Mouse (Mus musculus) intestine, postnatal 0 days (tissue): ENCODE data around the gene Ngdn. TPM values are rescaled to one million over a fixed set of nuclear protein-coding genes. Genes with fewer than 3 reads are reported as not detected.

ENCODE experiments used
- ATAC-seq: fragments of 200-750 bp; cut with Nextera tagmentation; 2 replicates; pipeline ENCODE4 v1.8.0; 2017; ENCODE audit warnings: mild to moderate bottlenecking, moderate TSS enrichment, moderate library complexity
- H3K27ac ChIP-seq: fragments of 300-500 bp; sonication (generic); 2 replicates; pipeline ENCODE4 v1.5.1; 2014; ENCODE audit warnings: mild to moderate bottlenecking, low read depth, low read length, moderate library complexity
- H3K27me3 ChIP-seq: fragments of 300-500 bp; sonication (generic); replicated peaks from 2 replicates; pipeline ENCODE4 v1.6.1; 2014; ENCODE audit warnings: low read length, mixed read lengths; ENCODE audit not compliant: control insufficient read depth, insufficient read depth
- H3K36me3 ChIP-seq: fragments of 300-500 bp; sonication (generic); 2 replicates; pipeline ENCODE4 v1.6.1; 2014; ENCODE audit warnings: mild to moderate bottlenecking, moderate library complexity; ENCODE audit not compliant: control insufficient read depth, insufficient read depth
- H3K4me1 ChIP-seq: fragments of 300-500 bp; sonication (generic); replicated peaks from 2 replicates; pipeline ENCODE4 v1.6.1; 2014; ENCODE audit warnings: antibody characterized with exemption, low read length, mixed read lengths; ENCODE audit not compliant: control insufficient read depth, insufficient read depth
- H3K4me2 ChIP-seq: fragments of 300-500 bp; sonication (generic); replicated peaks from 2 replicates; pipeline ENCODE4 v1.6.1; 2014; ENCODE audit warnings: low read depth, mild to moderate bottlenecking, moderate library complexity
- H3K4me3 ChIP-seq: fragments of 300-500 bp; sonication (generic); 2 replicates; pipeline ENCODE4 v1.5.1; 2014; ENCODE audit warnings: low read depth, low read length
- H3K9ac ChIP-seq: fragments of 300-500 bp; sonication (generic); 2 replicates; pipeline ENCODE4 v1.6.1; 2014; ENCODE audit warnings: mild to moderate bottlenecking, low read depth, low read length
- H3K9me3 ChIP-seq: fragments of 300-500 bp; sonication (generic); 2 replicates; pipeline ENCODE4 v1.6.1; 2016; ENCODE audit warnings: mixed run types; ENCODE audit not compliant: control insufficient read depth
- CTCF ChIP-seq: sonication (generic); IDR thresholded peaks from 2 replicates; pipeline ENCODE4 v1.5.1; 2016; ENCODE audit warnings: low read depth, mild to moderate bottlenecking, control low read depth, antibody characterized with exemption, moderate library complexity
- WGBS: fragments of 180-500 bp; shearing (Covaris S2); extraction: QIAGEN DNeasy Blood & Tissue Kit; methylation state at CpG from one replicate; pipeline ENCODE4 v1.1.7; 2014; 5-methylcytosine and 5-hydroxymethylcytosine counted together
- polyA plus RNA-seq: library from polyadenylated mRNA; unstranded; fragments of >200 nt; fragmentation: Nextera tagmentation; extraction: Ambion mirVana; gene quantifications from 2 replicates; pipeline ENCODE4 v1.2.1, GENCODE M21; 2015

Ngdn gene
- polyA plus RNA-seq, 1 experiment from 2014 or later: 69.4 TPM

DNA sequence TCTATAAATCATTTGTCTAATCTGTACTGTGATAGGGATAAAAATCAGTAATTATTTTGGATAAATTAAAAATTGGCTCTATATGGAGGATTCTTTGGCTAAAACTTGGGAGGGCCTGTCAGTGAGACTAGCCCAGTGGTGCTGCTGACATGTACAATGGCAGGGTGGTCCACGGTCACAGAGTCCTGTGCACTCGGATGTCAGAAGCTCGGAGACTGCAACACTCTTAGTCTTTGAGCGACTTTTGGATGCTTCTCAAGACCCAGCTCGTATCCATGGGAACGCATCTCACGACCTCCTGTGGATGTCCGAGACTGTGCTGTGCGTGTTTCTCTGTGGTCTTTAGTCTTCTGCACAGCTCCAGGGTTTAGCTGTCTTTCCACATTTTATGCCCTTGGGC is 5.1 kb downstream of the Ngdn start:
- 91% methylated on average over 9 of the region's 9 CpGs for WGBS
- H3K4me1 ChIP-seq: no peaks in the 10 kb centered on the region
- H3K27me3 ChIP-seq: no peaks in the 10 kb centered on the region
- no peak for TF ChIP-seq CTCF
- no peaks in the 10 kb centered on the region for H3K9me3 ChIP-seq
- no peak overlapping the region for H3K4me2 ChIP-seq
- peaks cover 57% of the 10 kb centered on the region for H3K36me3 ChIP-seq
- no peak for ATAC-seq
- H3K9ac ChIP-seq: no peak overlapping the region
- no peak overlapping the region for H3K4me3 ChIP-seq
- no peak overlapping the region for H3K27ac ChIP-seq

GRCm38 (mm10) chr14:55023011-55023410 is 7.8 kb downstream of the Ngdn start:
- no peak for ATAC-seq
- H3K9ac ChIP-seq: no peak overlapping the region
- no peaks in the 10 kb centered on the region for H3K9me3 ChIP-seq
- no peak overlapping the region for H3K4me2 ChIP-seq
- no peaks in the 10 kb centered on the region for H3K27me3 ChIP-seq
- no peak overlapping the region for H3K4me3 ChIP-seq
- TF ChIP-seq CTCF: no peak
- H3K27ac ChIP-seq: no peak overlapping the region; the same call in 1 of the 2 replicates
- 91% methylated on average over 15 of the region's 15 CpGs for WGBS
- peaks cover 55% of the 10 kb centered on the region for H3K36me3 ChIP-seq
- no peaks in the 10 kb centered on the region for H3K4me1 ChIP-seq

DNA sequence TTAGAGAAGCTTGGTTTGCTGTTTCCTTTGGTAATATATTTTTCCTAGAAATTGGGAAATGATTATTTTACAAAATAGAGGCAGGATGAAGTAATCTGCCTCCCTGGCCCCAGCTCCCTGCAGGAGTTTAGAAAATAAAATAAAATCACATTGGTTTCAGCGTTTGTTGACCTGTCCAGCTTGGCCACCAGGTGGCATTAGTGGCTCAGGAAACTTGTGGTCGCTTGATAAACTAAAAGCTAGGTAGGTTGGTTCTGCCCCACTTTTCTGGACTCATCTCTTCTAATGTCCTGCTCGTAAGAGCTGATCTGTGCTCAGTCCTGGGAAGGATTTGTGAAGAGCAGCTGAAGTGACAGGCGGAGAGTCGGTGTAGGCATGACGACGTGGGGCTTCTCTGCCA is 9.0 kb downstream of the Ngdn start:
- TF ChIP-seq CTCF: peak; percentile 82
- WGBS: 65% methylated on average over 7 of the region's 7 CpGs
- ATAC-seq: no peak; the same call in 1 of the 2 replicates

DNA sequence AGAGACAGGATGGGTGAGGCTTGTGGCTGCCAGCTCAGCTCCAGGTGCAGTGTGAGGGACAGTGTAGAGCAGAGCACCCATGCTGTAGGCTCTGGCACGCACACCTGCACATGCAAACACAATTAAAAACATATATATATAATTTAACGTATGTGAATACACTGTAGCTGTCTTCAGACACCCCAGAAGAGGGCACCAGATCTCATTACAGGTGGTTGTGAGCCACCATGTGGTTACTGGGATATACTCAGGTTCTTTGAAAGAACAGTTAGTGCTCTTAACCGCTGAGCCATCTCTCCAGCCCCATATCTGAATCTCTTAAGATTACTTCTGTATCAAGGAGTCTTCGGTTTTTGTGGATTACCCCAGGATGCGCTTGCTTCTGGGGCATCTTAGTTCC is 10.3 kb downstream of the Ngdn start:
- Histone ChIP-seq H3K9ac (no peak overlapping the region), H3K4me3 (no peak overlapping the region), H3K9me3 (no peaks in the 10 kb centered on the region), H3K4me2 (no peak overlapping the region), H3K4me1 (no peaks in the 10 kb centered on the region), H3K27me3 (no peaks in the 10 kb centered on the region), H3K27ac (no peak overlapping the region), H3K36me3 (peaks cover 48% of the 10 kb centered on the region)
- WGBS: 79% methylated on average over 5 of the region's 5 CpGs
- no peak for ATAC-seq
- peak; percentile 56 for TF ChIP-seq CTCF

More for the DNA sequence above, 9.0 kb downstream of the Ngdn start:
- no peak overlapping the region for H3K27ac ChIP-seq
- H3K27me3 ChIP-seq: no peaks in the 10 kb centered on the region
- no peaks in the 10 kb centered on the region for H3K4me1 ChIP-seq
- H3K9me3 ChIP-seq: no peaks in the 10 kb centered on the region
- peaks cover 54% of the 10 kb centered on the region for H3K36me3 ChIP-seq
- no peak overlapping the region for H3K4me3 ChIP-seq
- H3K9ac ChIP-seq: no peak overlapping the region
- no peak overlapping the region for H3K4me2 ChIP-seq

- H3K36me3 ChIP-seq: peaks cover 33% of the 10 kb centered on the region
- no peaks in the 10 kb centered on the region for H3K9me3 ChIP-seq
- no peak for ATAC-seq
- H3K4me3 ChIP-seq: no peak overlapping the region
- H3K9ac ChIP-seq: no peak overlapping the region
- no peaks in the 10 kb centered on the region for H3K27me3 ChIP-seq
- H3K27ac ChIP-seq: no peak overlapping the region
- no peak overlapping the region for H3K4me2 ChIP-seq
- TF ChIP-seq CTCF: no peak
- WGBS: 23% methylated on average over 5 of the region's 5 CpGs
- H3K4me1 ChIP-seq: no peaks in the 10 kb centered on the region
These were observed 12.0 kb downstream of the Ngdn start for GRCm38 (mm10) chr14:55027251-55027650.

GRCm38 (mm10) chr14:55027653-55028052 is 12.4 kb downstream of the Ngdn start:
- peaks cover 29% of the 10 kb centered on the region for H3K36me3 ChIP-seq
- no peak overlapping the region for H3K4me3 ChIP-seq
- ATAC-seq: no peak
- WGBS: 43% methylated on average over 6 of the region's 6 CpGs
- no peaks in the 10 kb centered on the region for H3K27me3 ChIP-seq
- no peak overlapping the region for H3K9ac ChIP-seq
- no peak overlapping the region for H3K27ac ChIP-seq
- H3K4me1 ChIP-seq: no peaks in the 10 kb centered on the region
- H3K9me3 ChIP-seq: no peaks in the 10 kb centered on the region
- TF ChIP-seq CTCF: peak; percentile 45
- H3K4me2 ChIP-seq: no peak overlapping the region

DNA sequence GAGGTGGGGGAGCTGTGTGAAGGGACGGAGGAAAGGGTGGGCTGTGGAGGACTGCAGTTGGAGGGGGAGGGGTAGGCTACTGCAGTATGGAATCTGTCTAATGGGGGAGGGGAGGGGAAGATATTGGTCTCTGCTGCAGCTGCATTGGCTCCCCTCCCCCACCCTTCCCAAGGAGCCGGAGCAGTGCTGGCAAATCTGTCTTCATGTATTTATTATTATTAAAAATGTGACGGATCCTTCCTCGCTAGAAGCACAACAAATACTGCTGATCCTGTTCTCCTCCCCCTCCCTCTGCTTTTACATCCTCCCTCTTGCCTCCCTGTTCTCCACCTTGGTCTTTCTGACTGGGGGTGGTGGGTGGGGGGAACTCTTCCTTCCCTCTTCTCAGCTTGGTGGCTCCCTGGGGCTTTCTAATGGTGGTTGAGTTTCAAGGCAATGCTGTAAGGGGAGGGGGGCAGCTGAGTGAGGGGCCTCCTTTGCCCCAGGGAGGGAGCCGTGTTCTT is 13.1 kb downstream of the Ngdn start:
- no peak for ATAC-seq
- no peaks in the 10 kb centered on the region for H3K9me3 ChIP-seq
- no peak overlapping the region for H3K4me3 ChIP-seq
- H3K4me1 ChIP-seq: no peaks in the 10 kb centered on the region
- no peaks in the 10 kb centered on the region for H3K27me3 ChIP-seq
- H3K27ac ChIP-seq: no peak overlapping the region
- no peak overlapping the region for H3K4me2 ChIP-seq
- 51% methylated on average over 4 of the region's 5 CpGs for WGBS
- peaks cover 22% of the 10 kb centered on the region for H3K36me3 ChIP-seq
- no peak overlapping the region for H3K9ac ChIP-seq
- no peak for TF ChIP-seq CTCF
